Mouse (Mus musculus): ENCODE results near the gene Fto. TPM values are rescaled to one million over a fixed set of nuclear protein-coding genes. Genes with fewer than 3 reads are reported as not detected.

Gene Fto
- 68.4 TPM for total RNA-seq (2023)

DNA sequence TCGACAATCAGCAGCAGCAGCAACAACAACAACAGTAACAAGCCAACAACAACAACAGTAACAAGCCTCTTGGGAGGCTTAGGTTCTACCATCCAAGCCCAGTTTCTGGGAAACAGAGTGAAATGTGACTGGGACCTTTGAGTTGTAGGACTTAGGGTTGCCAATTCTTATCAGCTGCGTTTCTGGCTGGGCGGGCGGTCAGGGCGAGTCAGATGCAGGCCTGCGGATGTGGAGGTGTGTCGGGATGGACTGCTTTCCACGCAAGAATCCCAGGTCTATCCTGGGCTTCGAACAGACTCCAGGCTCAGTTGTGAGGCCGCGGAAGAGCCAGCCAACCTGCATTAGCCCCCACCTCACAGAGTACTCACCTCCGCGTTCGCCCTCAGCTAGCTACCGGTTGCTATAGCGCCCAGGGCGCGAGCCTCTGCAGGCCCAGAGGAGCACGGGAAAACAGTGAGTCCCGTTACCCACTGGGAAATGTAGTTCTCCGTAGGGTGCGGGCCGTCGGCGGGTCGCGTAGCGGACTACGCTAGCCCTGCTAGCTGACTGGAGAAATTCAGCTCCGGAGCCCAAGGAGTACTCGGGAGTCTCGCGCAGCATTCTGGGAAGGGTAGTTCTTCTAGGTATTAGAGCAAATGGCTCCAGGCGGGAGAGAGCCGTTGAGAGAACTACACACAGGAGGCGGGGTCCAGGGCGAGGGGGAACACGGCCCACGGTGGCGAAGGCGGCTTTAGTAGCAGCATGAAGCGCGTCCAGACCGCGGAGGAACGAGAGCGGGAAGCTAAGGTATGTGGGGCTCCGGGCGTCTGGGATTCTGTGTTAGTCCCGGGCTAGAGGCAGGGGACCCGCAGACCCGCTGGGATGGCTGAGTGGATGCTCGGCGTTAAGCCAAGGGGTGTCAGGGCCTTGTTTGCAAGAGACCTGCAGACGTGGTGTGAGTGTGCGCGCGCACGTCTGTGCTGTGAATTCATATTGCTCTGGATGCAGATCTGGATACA lies at the start of gene Fto, which contains the start of gene Rpgrip1l:
Fto (plus strand) TSS at position 691 of the 998 bp plus-strand sequence.
Rpgrip1l (minus strand) TSS at position 428 of the 998 bp plus-strand sequence.

Other genes with a start within 250 kb of the Fto start
- 102 TPM for gene Rbl2, start 243.5 kb upstream of the Fto start, total RNA-seq (2023)
- gene Aktip, start 113.5 kb upstream of the Fto start, total RNA-seq (2023), result 11.9 TPM
- 2.6 TPM for gene Rpgrip1l, start 263 bp upstream of the Fto start, total RNA-seq (2023)